Mouse (Mus musculus) myocyte (in vitro differentiated cells): Measurements from ENCODE around the gene Phldb3. TPM values are rescaled to one million over a fixed set of nuclear protein-coding genes. Genes with fewer than 3 reads are reported as not detected.

ENCODE experiments used
- H3K27me3 ChIP-seq: one replicate; pipeline ENCODE4 v1.6.1; 2011; ENCODE audit not compliant: control insufficient read depth, insufficient read depth, insufficient read length
- H3K36me3 ChIP-seq: one replicate; pipeline ENCODE4 v1.6.1; 2011; ENCODE audit not compliant: control insufficient read depth, insufficient read depth
- H3K4me2 ChIP-seq: one replicate; pipeline ENCODE4 v1.6.1; 2011; ENCODE audit warnings: low read depth, control low read depth
- H3K4me3 ChIP-seq: one replicate; pipeline ENCODE4 v1.5.1; 2011; ENCODE audit warnings: mild to moderate bottlenecking, control low read depth, moderate library complexity
- H3K79me2 ChIP-seq: one replicate; pipeline ENCODE4 v1.6.1; 2011; ENCODE audit not compliant: control insufficient read depth, insufficient read depth
- H3ac ChIP-seq: one replicate; pipeline ENCODE4 v1.6.1; 2011; ENCODE audit not compliant: control insufficient read depth, insufficient read length
- CEBPB ChIP-seq: IDR thresholded peaks from 2 replicates; pipeline ENCODE4 v1.6.1; 2011; ENCODE audit warnings: mild to moderate bottlenecking, moderate library complexity; ENCODE audit not compliant: poor library complexity, insufficient read depth, severe bottlenecking
- E2F4 ChIP-seq: IDR thresholded peaks from one replicate; pipeline ENCODE4 v1.6.1; 2011; ENCODE audit warnings: mild to moderate bottlenecking, control low read depth, moderate library complexity; ENCODE audit not compliant: insufficient read depth
- MAX ChIP-seq: IDR thresholded peaks from one replicate; pipeline ENCODE4 v1.6.1; 2011; ENCODE audit warnings: low read depth, mild to moderate bottlenecking, control low read depth
- MYOD1 ChIP-seq, 3 experiments: IDR thresholded peaks; one replicate each; pipeline ENCODE4 v1.6.1; 2011; ENCODE audit warnings: control low read depth in 2 of 3, low read depth in 2 of 3, mild to moderate bottlenecking in 2 of 3, moderate library complexity in 1 of 3; ENCODE audit not compliant: insufficient read length in 2 of 3, control insufficient read depth in 1 of 3
- MYOG ChIP-seq, 3 experiments: IDR thresholded peaks; one replicate each; pipeline ENCODE4 v1.6.1; 2011; ENCODE audit warnings: control low read depth in 2 of 3, low read depth in 2 of 3, mild to moderate bottlenecking in 2 of 3; ENCODE audit not compliant: insufficient read length in 2 of 3, control insufficient read depth in 1 of 3, insufficient read depth in 1 of 3
- POLR2A ChIP-seq: IDR thresholded peaks from one replicate; pipeline ENCODE4 v1.6.1; 2011; ENCODE audit warnings: low read depth, mild to moderate bottlenecking, control low read depth, moderate library complexity; ENCODE audit not compliant: insufficient read length
- POLR2AphosphoS2 ChIP-seq: IDR thresholded peaks from one replicate; pipeline ENCODE4 v1.6.1; 2011; ENCODE audit warnings: low read depth, control low read depth; ENCODE audit not compliant: insufficient read length
- REST ChIP-seq: IDR thresholded peaks from one replicate; pipeline ENCODE4 v1.6.1; 2011; ENCODE audit warnings: mild to moderate bottlenecking, control low read depth, moderate library complexity; ENCODE audit not compliant: insufficient read depth, insufficient read length
- SRF ChIP-seq: IDR thresholded peaks from one replicate; pipeline ENCODE4 v1.6.1; 2011; ENCODE audit warnings: low read depth; ENCODE audit not compliant: control insufficient read depth, insufficient read length
- TCF12 ChIP-seq: IDR thresholded peaks from one replicate; pipeline ENCODE4 v1.6.1; 2011; ENCODE audit warnings: mild to moderate bottlenecking, control low read depth; ENCODE audit not compliant: poor library complexity, insufficient read depth, severe bottlenecking
- TCF3 ChIP-seq: IDR thresholded peaks from one replicate; pipeline ENCODE4 v1.6.1; 2011; ENCODE audit warnings: low read depth, control low read depth; ENCODE audit not compliant: insufficient read length
- USF1 ChIP-seq: IDR thresholded peaks from one replicate; pipeline ENCODE4 v1.6.1; 2011; ENCODE audit warnings: low read depth, mild to moderate bottlenecking, control low read depth, moderate library complexity
- polyA plus RNA-seq: library from polyadenylated mRNA; unstranded; fragments of >200 nt; fragmentation: generic; extraction: Trizol; gene quantifications from one replicate; pipeline ENCODE4 v1.2.1, GENCODE M21; 2012; ENCODE audit warnings: missing spikeins

Phldb3 gene
- polyA plus RNA-seq, 1 experiment = 11.5 TPM

DNA sequence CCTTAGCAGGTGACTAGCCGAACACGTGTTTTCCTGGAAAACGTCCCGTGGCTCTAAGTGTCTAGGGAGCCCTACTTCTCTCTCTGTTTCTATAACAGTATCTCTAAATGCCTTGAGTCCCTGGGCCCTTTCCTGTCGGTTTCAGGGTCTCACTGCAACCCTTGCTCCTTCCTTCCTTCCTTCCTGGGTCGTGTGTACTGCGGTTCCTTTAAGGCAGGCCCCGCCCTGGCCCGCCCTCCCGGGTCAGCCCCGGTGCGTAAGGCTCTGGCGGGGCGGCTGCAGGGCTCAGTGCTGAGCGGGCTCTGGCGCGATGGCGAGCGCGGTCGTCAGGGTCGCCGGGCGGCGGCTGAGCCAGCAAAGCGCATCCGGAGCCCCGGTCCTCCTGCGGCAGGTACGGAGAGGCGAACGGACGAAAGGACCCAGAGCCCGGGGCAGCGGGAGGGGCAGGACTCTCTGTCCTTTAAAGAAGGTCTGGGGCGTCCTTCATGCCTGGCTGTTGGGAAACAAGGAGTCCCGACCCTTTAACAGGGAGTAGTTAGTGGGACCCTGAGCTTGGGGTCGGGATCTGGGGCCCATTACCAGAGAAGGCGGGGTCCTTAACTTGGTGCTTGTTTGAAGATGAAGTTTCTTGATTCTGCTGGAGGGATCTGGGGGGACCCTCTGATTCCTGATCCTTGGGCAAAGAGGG is 16.8 kb upstream of the Phldb3 start:
- H3K4me3 ChIP-seq = peak overlapping the region; percentile 49
- H3K36me3 ChIP-seq = no peaks in the 10 kb centered on the region
- H3K79me2 ChIP-seq = no peaks in the 10 kb centered on the region
- peak overlapping the region; percentile 92 for H3K4me2 ChIP-seq
- H3K27me3 ChIP-seq = no peaks in the 10 kb centered on the region
- peak overlapping the region; percentile 9 for H3ac ChIP-seq
- TF ChIP-seq USF1 (no peak), POLR2AphosphoS2 (peak; percentile 92), POLR2A (peak; percentile 95), REST (no peak), TCF12 (no peak), MYOD1 (IDR thresholded peaks at IDR 0.05; ENCODE audit: control insufficient read depth in 1 of 3, insufficient read length in 2 of 3, low read depth in 2 of 3) (no peak)

GRCm38 (mm10) chr7:24594309-24594803 is 16.2 kb upstream of the Phldb3 start:
- Histone ChIP-seq H3K4me2 (peak overlapping the region; percentile 92), H3K27me3 (no peaks in the 10 kb centered on the region), H3ac (peak overlapping the region; percentile 9), H3K79me2 (no peaks in the 10 kb centered on the region), H3K4me3 (peak overlapping the region; percentile 49), H3K36me3 (no peaks in the 10 kb centered on the region)
- TF ChIP-seq CEBPB (no peak), SRF (peak; percentile 36)

GRCm38 (mm10) chr7:24595464-24595863 is 15.1 kb upstream of the Phldb3 start:
- Histone ChIP-seq H3ac (no peak overlapping the region), H3K79me2 (no peaks in the 10 kb centered on the region), H3K4me2 (no peak overlapping the region), H3K27me3 (no peaks in the 10 kb centered on the region), H3K4me3 (no peak overlapping the region), H3K36me3 (no peaks in the 10 kb centered on the region)
- no peak for TF ChIP-seq POLR2AphosphoS2
- no peak for TF ChIP-seq CEBPB
- TF ChIP-seq TCF12 = no peak
- TF ChIP-seq MAX = no peak
- TF ChIP-seq REST = no peak
- TF ChIP-seq POLR2A = no peak
- no peak for TF ChIP-seq MYOD1 (IDR thresholded peaks at IDR 0.05; ENCODE audit: control insufficient read depth in 1 of 3, insufficient read length in 2 of 3, low read depth in 2 of 3)
- no peak for TF ChIP-seq SRF
- TF ChIP-seq TCF3 = no peak
- TF ChIP-seq USF1 = no peak
- TF ChIP-seq MYOG (IDR thresholded peaks at IDR 0.05; ENCODE audit: control insufficient read depth in 1 of 3, insufficient read depth in 1 of 3, insufficient read length in 2 of 3, low read depth in 2 of 3) = no peak
- TF ChIP-seq E2F4 = no peak

- H3K79me2 ChIP-seq = no peaks in the 10 kb centered on the region
- H3K4me3 ChIP-seq = no peak overlapping the region
- no peak overlapping the region for H3ac ChIP-seq
- H3K36me3 ChIP-seq = no peaks in the 10 kb centered on the region
- TF ChIP-seq POLR2A (no peak), TCF12 (no peak), TCF3 (no peak), MAX (no peak), E2F4 (no peak), POLR2AphosphoS2 (no peak), USF1 (no peak), REST (no peak), MYOG (IDR thresholded peaks at IDR 0.05; ENCODE audit: control insufficient read depth in 1 of 3, insufficient read depth in 1 of 3, insufficient read length in 2 of 3, low read depth in 2 of 3) (no peak), CEBPB (no peak)
- H3K27me3 ChIP-seq = no peaks in the 10 kb centered on the region
- H3K4me2 ChIP-seq = no peak overlapping the region
These were observed 12.4 kb upstream of the Phldb3 start for GRCm38 (mm10) chr7:24598121-24598520.

DNA sequence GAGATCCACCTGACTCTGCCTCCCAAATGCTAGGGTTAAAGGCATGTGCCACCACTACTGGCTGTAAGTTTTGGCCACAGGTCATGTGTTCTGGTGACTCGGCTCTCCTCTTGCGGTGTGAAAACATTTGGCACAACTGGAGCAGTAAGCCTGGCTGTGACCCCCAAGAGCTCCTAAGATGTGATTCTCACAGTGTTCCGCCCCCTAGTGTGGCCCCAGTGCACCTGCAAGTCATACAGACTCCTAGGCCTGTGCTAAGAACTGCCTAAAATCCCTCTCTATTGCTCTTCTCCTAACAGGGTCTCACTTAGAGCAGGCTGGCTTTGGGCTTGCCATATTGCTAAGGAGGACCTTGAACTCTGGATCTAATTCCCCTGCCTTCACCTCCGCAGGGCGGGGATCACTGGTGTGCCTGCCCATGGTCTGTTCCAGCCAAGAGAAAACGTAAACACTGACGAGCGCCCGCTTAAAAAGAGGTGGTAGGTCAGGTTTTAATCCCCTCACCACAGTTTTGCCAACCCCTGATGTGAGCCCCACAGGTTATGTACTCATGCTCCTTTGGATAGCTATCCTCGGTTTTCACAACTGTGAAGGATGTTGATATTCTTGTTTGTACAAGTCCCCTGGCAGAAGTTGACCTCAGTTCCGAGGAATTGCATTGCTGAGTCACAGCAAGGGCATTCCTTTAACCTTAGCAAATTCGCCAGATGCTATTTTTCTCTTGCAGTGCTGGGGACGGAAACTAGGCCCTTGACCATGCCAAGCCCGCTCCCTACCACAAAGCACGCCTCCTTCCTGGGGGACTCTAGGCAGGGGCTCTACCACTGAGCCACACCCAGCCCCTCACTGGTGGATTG is 11.1 kb upstream of the Phldb3 start:
- Histone ChIP-seq H3K4me2 (peak overlapping the region; percentile 44), H3K4me3 (no peak overlapping the region), H3ac (no peak overlapping the region), H3K27me3 (no peaks in the 10 kb centered on the region), H3K36me3 (no peaks in the 10 kb centered on the region), H3K79me2 (no peaks in the 10 kb centered on the region)
- no peak for TF ChIP-seq POLR2A
- 0 out of 2 replicates have a peak, but pooled peaks have one; percentile 17 for TF ChIP-seq CEBPB
